Mouse (Mus musculus) brown adipose tissue, adult 24 weeks (tissue): ENCODE results near the gene Fanca. TPM values are rescaled to one million over a fixed set of nuclear protein-coding genes. Genes with fewer than 3 reads are reported as not detected.
"Not testable (repeated sequence)": the region's sequence is repeated elsewhere in the genome, so short reads cannot be mapped to it uniquely, and the experiment has no call there.

Source experiments
- H3K27ac ChIP-seq: fragments of 200-500 bp; replicated peaks from 2 replicates; pipeline ENCODE4 v1.5.1; 2012; ENCODE audit warnings: low read depth, mild to moderate bottlenecking, low read length
- H3K4me1 ChIP-seq: fragments of 200-500 bp; 2 replicates; pipeline ENCODE4 v1.6.1; 2012; ENCODE audit warnings: low read length, mixed read lengths; ENCODE audit not compliant: control insufficient read depth, insufficient read depth, insufficient read length
- H3K4me3 ChIP-seq: fragments of 200-500 bp; 2 replicates; pipeline ENCODE4 v1.5.1; 2012; ENCODE audit warnings: low read depth, mild to moderate bottlenecking, low read length, moderate library complexity; ENCODE audit not compliant: insufficient read depth
- polyA plus RNA-seq: library from polyadenylated mRNA; stranded (reverse); fragments of >200 nt; gene quantifications from 2 replicates; pipeline ENCODE4 v1.2.4, GENCODE M21; 2012; ENCODE audit not compliant: missing spikeins, insufficient read depth, insufficient read length

Gene Fanca
- polyA plus RNA-seq, 1 experiment: not detected

DNA sequence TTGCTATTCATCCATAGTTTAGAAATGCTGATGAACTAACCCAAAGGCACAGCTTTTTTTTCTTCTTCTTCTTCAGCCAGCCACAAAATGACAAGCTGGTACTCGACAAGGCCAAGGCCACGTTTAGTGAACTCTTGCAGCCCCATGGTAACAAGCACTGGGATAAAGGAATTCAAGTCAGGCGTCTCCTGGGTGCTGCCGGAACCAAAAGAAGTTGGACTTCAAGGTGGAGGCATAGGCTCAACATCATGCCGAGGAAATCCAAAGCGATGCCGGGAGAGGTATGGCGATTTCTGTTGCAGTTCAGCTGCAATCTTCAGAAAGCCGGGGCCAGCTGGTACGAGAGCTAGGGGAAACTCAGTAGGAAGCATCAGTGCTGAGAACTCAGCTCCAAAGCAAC is 79.0 kb downstream of the Fanca start:
- Histone ChIP-seq H3K4me3 (no peak overlapping the region), H3K27ac (no peak overlapping the region), H3K4me1 (peaks cover 4% of the 10 kb centered on the region; the same call in 1 of the 2 replicates)

DNA sequence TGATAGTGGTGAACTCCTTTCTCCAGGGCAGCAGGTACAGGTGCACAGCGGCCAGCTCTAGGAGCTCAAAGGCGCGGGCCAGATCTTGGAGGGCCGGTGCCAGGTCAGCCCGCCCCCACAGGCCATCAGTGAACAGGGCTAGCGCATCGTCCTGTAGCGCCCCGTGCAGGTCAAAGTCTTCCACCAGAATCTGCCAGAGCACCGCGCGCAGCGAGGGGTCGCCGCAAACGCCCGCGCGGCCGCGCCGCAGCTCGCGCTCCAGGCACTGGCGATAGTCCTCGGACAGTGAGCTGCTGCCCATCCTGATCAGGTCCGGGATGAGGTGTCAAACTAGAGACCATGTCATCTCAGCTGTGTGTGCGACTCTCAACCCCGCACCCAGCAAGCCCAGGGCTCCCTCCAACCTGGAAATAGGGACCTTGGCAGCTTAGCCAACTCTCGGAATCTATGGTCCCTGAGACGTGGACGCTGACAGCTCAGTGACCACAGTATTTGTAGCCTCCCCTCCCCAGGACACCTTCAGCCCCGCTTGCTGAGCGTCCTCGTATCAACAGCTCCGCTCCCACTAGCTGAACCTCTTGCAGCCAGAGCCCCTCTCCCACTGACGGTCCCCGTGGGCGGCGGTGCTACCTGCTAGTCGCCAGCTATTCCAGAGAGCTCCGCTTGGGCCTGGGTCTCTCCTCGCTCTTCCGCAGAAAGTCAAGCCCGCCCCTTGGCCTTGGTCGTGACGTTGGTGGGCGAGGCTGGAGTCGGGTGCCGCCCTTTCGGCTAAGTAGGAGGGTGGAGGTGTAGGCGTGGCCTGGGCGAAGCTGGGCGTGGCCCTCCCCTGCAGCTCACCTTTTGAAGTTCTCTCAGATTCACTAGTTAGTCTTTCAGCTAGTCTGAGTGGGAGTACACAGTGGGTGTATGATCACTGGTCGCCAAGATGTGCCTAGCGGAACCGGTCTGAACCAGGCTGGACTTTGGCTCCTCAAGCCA is 82.6 kb downstream of the Fanca start, which contains the start of gene Spata2l:
Gene Spata2l, minus strand, starts transcription at position 714 of the 978 bp plus-strand sequence.
- peak within 1 kb of the TSS; percentile 78 for H3K4me3 ChIP-seq
- H3K4me1 ChIP-seq: peaks cover 4% of the 10 kb centered on the region; the same call in 1 of the 2 replicates
- H3K27ac ChIP-seq: peak within 1 kb of the TSS; percentile 28; the same call in 1 of the 2 replicates

DNA sequence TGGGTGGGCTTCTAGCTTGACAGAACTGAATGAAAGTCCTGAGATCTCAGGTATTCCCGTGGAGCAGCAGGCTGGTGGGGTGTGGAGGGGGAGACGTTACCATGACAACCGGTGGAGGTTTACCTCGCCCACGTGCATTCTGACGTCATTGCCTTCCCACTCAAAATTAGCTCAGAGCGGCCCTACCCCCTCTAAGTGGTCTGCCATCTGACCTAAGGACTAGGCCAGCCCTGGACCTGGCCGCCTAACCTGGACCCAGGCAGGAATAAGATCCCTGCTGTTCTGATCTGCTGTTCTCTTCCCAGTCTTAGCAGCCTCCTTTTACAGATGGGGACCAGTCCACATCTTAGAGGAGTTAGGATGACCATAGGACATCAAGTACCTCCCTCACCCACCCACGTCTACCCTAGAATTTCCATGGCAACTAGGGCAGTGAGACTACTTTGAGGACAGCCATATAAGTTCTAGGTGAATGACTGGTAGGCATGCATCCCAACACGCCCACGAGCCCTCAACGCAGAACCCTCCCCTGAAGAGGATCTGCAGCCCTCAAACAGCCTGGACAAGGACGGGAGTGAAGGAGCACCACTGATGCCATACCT is 83.4 kb downstream of the Fanca start:
- Histone ChIP-seq H3K27ac (no peak overlapping the region), H3K4me1 (peaks cover 4% of the 10 kb centered on the region; the same call in 1 of the 2 replicates), H3K4me3 (peak overlapping the region; percentile 78)

DNA sequence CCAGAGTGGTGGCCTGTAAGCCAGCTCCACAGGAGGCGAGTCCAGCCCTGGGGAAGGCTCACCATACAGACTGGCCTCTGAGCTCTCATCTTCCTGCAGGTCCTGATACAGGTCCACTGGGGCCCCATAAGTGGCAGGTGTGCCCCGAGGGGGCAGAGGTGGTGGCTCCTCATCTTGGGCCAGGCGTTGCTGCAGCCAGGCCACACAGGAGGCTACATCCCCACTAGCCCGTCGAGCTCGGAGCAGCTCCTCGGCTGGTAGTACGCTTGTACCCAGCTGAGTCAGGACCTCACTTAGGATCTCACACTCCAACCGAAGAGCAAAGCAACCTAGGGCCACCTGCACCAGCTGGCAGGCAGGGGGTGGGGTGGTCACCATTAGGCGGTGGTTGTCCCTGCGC is 84.6 kb downstream of the Fanca start:
- Histone ChIP-seq H3K4me3 (no peak overlapping the region), H3K4me1 (peaks cover 4% of the 10 kb centered on the region; the same call in 1 of the 2 replicates), H3K27ac (no peak overlapping the region)

DNA sequence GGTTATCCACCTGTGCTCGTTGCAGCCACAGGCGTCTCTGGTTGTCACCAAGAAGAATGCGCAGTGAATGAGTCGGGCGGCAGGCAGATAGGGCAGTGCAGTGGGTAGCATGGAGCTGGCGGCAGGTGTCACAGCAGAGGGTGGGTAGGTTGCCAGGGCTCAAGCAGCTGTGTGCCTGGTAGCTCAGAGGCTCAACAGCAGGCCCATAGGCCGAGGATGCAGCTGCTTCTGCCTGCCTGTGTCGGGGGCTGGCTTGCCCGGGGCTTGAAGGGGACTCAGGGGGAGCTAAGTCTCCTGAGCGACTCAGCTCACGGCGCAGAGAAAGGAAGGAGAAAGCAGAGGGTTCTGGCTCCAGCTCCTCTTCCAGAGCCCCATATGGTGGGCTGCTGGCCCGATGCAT is 85.1 kb downstream of the Fanca start:
- Histone ChIP-seq H3K27ac (no peak overlapping the region), H3K4me1 (peaks cover 4% of the 10 kb centered on the region; the same call in 1 of the 2 replicates), H3K4me3 (no peak overlapping the region)

DNA sequence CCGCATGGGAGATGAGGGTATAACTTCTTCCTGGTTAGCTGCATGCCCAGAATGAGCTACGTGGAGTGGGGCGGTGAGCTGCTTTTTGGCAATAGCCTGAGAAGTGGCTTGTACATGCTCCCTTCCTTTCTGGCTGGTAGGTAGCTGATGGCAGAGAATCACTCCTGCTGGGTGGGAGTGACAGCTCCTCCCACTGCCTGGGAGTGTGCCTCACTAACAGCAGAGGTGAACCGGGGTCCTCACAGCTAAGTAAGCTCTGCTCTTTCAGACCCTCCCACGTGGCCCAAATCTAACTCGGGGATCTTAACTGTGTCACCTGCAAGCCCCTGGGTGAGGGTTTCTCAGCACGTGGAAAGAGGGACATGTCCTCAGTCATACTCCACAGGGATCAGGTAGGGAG is 85.8 kb downstream of the Fanca start:
- Histone ChIP-seq H3K27ac (no peak overlapping the region), H3K4me1 (peaks cover 4% of the 10 kb centered on the region; the same call in 1 of the 2 replicates), H3K4me3 (no peak overlapping the region)

DNA sequence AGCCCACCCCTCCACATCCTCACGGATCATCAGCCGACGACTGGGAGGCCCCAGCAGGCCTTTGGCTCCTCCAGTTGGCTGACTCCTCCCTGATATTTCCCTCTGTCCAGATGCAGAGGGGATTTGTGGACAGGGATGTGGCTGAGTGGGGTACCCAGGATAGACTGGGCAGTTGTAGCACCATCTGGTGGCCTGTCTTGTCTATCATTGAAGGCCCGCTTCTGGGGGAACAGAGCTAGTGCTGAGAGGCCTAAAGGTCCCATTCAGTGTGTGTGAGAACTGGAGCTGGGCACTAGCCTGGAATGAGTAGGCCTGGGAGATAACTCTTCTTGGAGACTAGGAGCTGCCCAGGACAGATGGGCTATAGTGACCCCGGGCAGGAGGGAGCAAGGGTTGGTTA is 86.6 kb downstream of the Fanca start:
- Histone ChIP-seq H3K4me1 (peaks cover 4% of the 10 kb centered on the region; the same call in 1 of the 2 replicates), H3K4me3 (no peak overlapping the region), H3K27ac (no peak overlapping the region)

DNA sequence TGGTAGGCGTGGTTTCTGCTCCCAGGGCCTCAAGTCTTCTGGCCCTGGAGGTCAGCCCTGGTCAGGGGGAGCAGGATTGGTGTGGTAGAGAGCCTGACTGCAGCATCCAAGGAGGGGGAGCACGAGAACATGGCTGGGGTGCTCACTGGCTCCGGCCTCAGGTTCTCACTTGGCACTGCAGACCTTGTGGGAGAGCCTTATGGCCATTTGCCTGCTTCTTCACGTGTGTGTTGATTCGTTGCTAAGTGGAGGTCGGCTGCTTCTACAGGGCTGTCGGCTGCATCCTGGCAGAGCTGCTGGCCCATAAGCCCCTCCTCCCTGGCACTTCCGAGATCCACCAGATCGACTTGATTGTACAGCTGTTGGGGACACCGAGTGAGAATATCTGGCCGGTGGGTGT is 88.0 kb downstream of the Fanca start:
- H3K27ac ChIP-seq, H3K4me1 ChIP-seq, H3K4me3 ChIP-seq: not testable (repeated sequence)

DNA sequence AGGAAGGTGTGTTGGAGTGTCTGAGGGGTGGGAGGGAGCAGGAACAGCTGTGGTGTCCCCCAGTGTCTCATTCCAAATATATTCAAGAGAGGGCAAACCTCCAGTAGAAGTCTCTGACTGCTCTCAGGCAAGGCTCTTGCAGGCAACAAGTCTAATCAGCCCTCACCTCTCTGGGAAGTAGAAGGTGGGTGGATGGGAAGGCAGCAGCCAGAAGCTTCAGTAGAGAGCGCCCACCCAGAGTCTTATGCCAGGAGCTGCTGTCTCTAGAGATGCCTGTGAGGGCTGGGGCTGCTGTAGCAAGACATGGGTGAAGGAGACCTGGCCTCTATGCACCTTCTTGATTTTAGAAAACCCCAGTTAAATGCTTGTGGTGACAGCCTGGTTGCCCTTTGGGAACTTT is 90.0 kb downstream of the Fanca start:
- Histone ChIP-seq H3K4me1 (peaks cover 3% of the 10 kb centered on the region; the same call in 1 of the 2 replicates), H3K27ac (no peak overlapping the region), H3K4me3 (no peak overlapping the region)

DNA sequence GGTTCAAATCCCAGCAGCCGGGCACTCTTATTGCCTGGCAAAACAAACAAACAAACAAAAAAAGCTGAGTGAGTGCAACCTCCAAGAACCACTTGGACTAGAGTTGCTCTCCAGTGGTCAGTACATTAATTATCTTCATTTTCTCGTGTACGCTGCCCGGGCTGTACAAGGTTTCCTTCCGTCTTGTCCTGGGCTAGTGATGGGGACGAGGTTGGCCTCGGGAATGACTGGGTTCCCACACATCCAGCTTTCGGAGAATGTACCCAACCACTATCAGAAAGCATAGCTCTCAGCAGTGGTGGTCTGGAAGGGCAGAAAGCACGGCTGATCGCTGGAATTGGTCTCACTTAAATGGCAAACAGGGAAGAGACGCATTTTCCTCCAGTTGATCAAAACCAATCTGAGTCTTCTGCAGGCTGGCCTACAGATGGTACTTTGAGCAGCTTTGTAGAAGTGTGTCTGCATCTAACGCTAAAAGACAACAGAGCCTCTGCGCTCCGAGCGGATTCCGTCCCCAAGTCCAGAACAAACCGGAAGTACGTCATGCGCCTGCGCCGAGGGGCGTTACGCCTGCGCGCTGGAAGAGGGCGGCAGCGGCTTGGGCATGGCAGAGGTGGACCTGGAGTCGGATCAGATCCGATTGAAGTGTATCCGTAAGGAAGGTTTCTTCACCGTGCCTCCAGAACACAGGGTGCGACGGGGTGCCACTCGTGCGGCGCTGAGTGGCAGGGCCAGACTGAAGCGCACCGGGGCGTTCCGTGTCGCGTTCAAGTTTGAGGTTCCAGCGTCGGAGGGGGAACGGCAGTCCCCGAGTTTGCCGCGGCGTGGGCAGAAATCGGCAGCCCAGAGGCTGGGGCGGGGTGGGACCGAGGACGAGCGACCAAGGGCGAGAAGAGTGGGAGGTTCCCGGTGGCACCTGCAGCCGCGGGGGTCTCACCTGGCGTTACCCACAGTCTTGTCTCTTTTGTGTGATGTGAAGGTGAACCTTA is 93.8 kb downstream of the Fanca start, which contains the start of gene Cdk10:
Gene Cdk10, plus strand, starts transcription at position 565 of the 989 bp plus-strand sequence.
- Histone ChIP-seq H3K4me1 (peaks cover 3% of the 10 kb centered on the region; the same call in 1 of the 2 replicates), H3K4me3 (peak within 1 kb of the TSS; percentile 78), H3K27ac (peak within 1 kb of the TSS; percentile 89)

DNA sequence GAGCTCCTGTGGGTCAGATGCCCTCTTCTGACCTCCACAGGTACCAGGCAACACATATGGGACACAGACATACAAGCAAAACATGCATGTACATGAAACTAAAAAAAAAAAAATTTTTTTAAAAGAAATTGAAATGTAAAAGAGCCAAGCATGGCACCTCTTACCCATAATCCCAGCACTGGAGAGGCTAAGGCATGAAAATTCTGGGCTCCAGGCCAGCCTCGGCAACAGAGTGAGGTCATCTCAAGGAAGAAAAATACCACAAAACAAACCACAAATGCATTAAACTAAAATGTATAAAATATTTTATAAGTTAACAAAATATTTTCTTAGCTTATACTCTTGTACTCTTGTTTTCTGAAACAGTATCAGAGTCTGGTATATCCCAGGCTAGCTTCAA is 97.5 kb downstream of the Fanca start:
- Histone ChIP-seq H3K4me1 (peaks cover 3% of the 10 kb centered on the region; the same call in 1 of the 2 replicates), H3K4me3 (no peak overlapping the region), H3K27ac (no peak overlapping the region)

Other genes with a start within 250 kb of the Fanca start
- gene Rpl13, start 216.2 kb downstream of the Fanca start, polyA plus RNA-seq: 615 and 813 TPM in 2 replicates
- gene Cpne7, start 201.2 kb downstream of the Fanca start, polyA plus RNA-seq: not detected in 2 replicates
- gene Sult5a1, start 160.3 kb downstream of the Fanca start, polyA plus RNA-seq: 3.4 and 4.3 TPM in 2 replicates
- 29.4 and 31.2 TPM in 2 replicates for gene Dpep1, start 132.3 kb downstream of the Fanca start, polyA plus RNA-seq
- gene Chmp1a, start 105.8 kb downstream of the Fanca start, polyA plus RNA-seq: 34.7 and 39.5 TPM in 2 replicates
- gene Spata33, start 105.7 kb downstream of the Fanca start, polyA plus RNA-seq: 5.8 TPM in 1 of 2 replicates, not detected in the other
- 11.4 and 12.3 TPM in 2 replicates for gene Cdk10, start 93.7 kb downstream of the Fanca start, polyA plus RNA-seq
- gene Spata2l, start 82.3 kb downstream of the Fanca start, polyA plus RNA-seq: 1.4 and 1.9 TPM in 2 replicates
- gene Zfp276, start 64.4 kb downstream of the Fanca start, polyA plus RNA-seq: 3.3 and 7.7 TPM in 2 replicates
- gene Vps9d1, start 64.2 kb downstream of the Fanca start, polyA plus RNA-seq: 7.7 and 8.5 TPM in 2 replicates
- not detected in 2 replicates for gene Spire2, start 14.1 kb upstream of the Fanca start, polyA plus RNA-seq
- gene Tcf25, start 55.2 kb upstream of the Fanca start, polyA plus RNA-seq: 203 and 244 TPM in 2 replicates
- gene Mc1r, start 88.5 kb upstream of the Fanca start, polyA plus RNA-seq: not detected in 2 replicates
- gene Tubb3, start 92.8 kb upstream of the Fanca start, polyA plus RNA-seq: 0.75 TPM in 1 of 2 replicates, not detected in the other
- gene Def8, start 105.0 kb upstream of the Fanca start, polyA plus RNA-seq: 14.4 and 15.7 TPM in 2 replicates
- gene Afg3l1, start 159.3 kb upstream of the Fanca start, polyA plus RNA-seq: 32.8 and 41.6 TPM in 2 replicates
- gene Dbndd1, start 196.9 kb upstream of the Fanca start, polyA plus RNA-seq: not detected in 2 replicates
- gene Gas8, start 200.3 kb upstream of the Fanca start, polyA plus RNA-seq: 2.1 and 2.3 TPM in 2 replicates